Mouse (Mus musculus) kidney, embryonic 14.5 days (tissue): ENCODE results near the gene Tmem164. TPM values are rescaled to one million over a fixed set of nuclear protein-coding genes. Genes with fewer than 3 reads are reported as not detected.

Source experiments
- ATAC-seq: fragments of 200-750 bp; cut with Nextera tagmentation; 2 replicates; pipeline ENCODE4 v1.8.0; 2017; ENCODE audit warnings: moderate number of reproducible peaks, mild to moderate bottlenecking, moderate TSS enrichment, moderate library complexity; ENCODE audit not compliant: low FRiP score, low TSS enrichment
- H3K27ac ChIP-seq: fragments of 300-500 bp; sonication (generic); 2 replicates; pipeline ENCODE4 v1.5.1; 2014; ENCODE audit warnings: low read depth, mild to moderate bottlenecking, low read length, moderate library complexity, mixed read lengths
- H3K27me3 ChIP-seq: fragments of 300-500 bp; sonication (generic); 2 replicates; pipeline ENCODE4 v1.6.1; 2014; ENCODE audit warnings: mild to moderate bottlenecking, low read length; ENCODE audit not compliant: control insufficient read depth, insufficient read depth
- H3K36me3 ChIP-seq: fragments of 300-500 bp; sonication (generic); 2 replicates; pipeline ENCODE4 v1.6.1; 2014; ENCODE audit warnings: low read length, mixed read lengths; ENCODE audit not compliant: control insufficient read depth, insufficient read depth
- H3K4me1 ChIP-seq: fragments of 300-500 bp; sonication (generic); 2 replicates; pipeline ENCODE4 v1.6.1; 2014; ENCODE audit warnings: low read length, mixed read lengths; ENCODE audit not compliant: control insufficient read depth, insufficient read depth
- H3K4me2 ChIP-seq: fragments of 300-500 bp; sonication (generic); replicated peaks from 2 replicates; pipeline ENCODE4 v1.6.1; 2014; ENCODE audit warnings: low read depth, mild to moderate bottlenecking, low read length
- H3K4me3 ChIP-seq: fragments of 300-500 bp; sonication (generic); 2 replicates; pipeline ENCODE4 v1.5.1; 2014; ENCODE audit warnings: mild to moderate bottlenecking, low read length
- H3K9ac ChIP-seq: fragments of 300-500 bp; sonication (generic); 2 replicates; pipeline ENCODE4 v1.6.1; 2014; ENCODE audit warnings: low read depth, mild to moderate bottlenecking, low read length, moderate library complexity
- H3K9me3 ChIP-seq: fragments of 300-500 bp; sonication (generic); 2 replicates; pipeline ENCODE4 v1.6.1; 2016; ENCODE audit warnings: low read length; ENCODE audit not compliant: control insufficient read depth
- WGBS: fragments of 180-500 bp; shearing (Covaris S2); extraction: QIAGEN DNeasy Blood & Tissue Kit; methylation state at CpG from one replicate; pipeline ENCODE4 v1.1.7; 2014; 5-methylcytosine and 5-hydroxymethylcytosine counted together
- polyA plus RNA-seq: library from polyadenylated mRNA; unstranded; fragments of >200 nt; fragmentation: Nextera tagmentation; extraction: Ambion mirVana; gene quantifications from 2 replicates; pipeline ENCODE4 v1.2.1, GENCODE M21; 2014

The Tmem164 gene
- polyA plus RNA-seq, 1 experiment from 2014 or later = 34.5 TPM

DNA sequence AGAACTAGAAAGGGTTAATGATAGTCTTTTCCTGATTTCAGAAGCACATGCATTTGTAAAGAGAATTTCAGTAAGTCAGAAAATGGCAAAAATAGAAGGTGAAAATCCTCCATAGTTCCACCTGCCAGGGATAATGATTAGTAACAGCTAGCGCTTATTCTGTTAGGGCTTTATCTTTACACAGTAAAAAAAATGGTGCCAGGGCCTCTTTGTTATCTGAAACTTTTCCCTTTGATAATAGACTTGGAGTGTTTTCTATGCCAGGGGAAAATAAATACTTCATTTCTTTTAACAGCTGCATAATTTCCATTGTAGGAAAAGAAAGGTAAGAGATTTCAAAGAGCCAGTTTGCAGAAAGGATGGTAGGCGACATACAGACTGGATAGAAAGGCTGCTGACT lies 43.0 kb downstream of the Tmem164 start:
- no peak for ATAC-seq
- H3K36me3 ChIP-seq = no peaks in the 10 kb centered on the region; the same call in 1 of the 2 replicates
- H3K9ac ChIP-seq = no peak overlapping the region
- no peak overlapping the region for H3K27ac ChIP-seq
- no peaks in the 10 kb centered on the region for H3K9me3 ChIP-seq
- 83% methylated on average over 2 of the region's 2 CpGs for WGBS
- H3K4me3 ChIP-seq = no peak overlapping the region
- H3K4me1 ChIP-seq = 0 out of 2 replicates have a peak, but pooled peaks cover 4% of the 10 kb centered on the region
- H3K27me3 ChIP-seq = no peaks in the 10 kb centered on the region
- H3K4me2 ChIP-seq = no peak overlapping the region

DNA sequence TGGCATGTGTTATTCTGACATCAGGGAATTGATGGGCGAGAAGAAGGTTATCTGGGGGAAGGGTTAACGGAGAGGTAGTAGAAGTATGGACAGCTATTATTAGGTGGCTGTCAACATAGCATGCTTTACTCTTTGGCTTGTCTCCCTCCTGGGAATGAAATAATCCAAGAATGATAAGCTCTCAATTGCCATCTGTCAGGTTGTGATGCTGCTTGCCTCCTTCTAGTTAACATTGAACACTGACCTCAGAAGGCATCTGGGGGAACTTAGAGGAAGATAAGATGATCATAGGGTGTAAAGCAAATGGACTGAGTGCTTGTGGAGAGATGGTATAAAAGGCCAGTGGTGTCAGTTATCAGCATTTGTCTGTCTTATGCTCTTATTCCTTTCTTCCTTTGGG lies 44.4 kb downstream of the Tmem164 start:
- Histone ChIP-seq H3K36me3 (no peaks in the 10 kb centered on the region; the same call in 1 of the 2 replicates), H3K4me2 (no peak overlapping the region), H3K4me1 (0 out of 2 replicates have a peak, but pooled peaks cover 4% of the 10 kb centered on the region), H3K9ac (no peak overlapping the region), H3K27ac (no peak overlapping the region), H3K27me3 (no peaks in the 10 kb centered on the region), H3K4me3 (no peak overlapping the region), H3K9me3 (no peaks in the 10 kb centered on the region)
- WGBS = 90% methylated on average over 2 of the region's 2 CpGs
- ATAC-seq = no peak

DNA sequence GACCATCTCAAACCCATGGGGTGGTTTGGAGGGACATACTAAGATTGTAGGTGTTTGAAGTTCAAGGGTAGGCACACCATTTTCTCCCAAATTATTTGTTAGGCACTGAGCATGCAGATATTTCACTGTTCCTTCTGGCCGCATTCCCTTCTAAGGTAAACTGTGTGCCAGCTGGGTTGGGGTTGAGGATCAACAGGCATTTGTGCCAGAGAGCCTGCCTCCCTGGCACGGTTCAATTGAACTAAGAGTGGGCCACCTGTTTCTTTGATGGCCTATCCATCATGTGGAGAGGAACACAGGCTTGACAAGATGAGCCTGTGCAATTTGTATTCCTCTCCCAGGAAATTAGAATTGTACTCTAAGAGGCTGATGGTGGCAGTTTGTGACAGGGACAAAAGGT lies 45.1 kb downstream of the Tmem164 start:
- Histone ChIP-seq H3K4me2 (no peak overlapping the region), H3K4me3 (no peak overlapping the region), H3K9ac (no peak overlapping the region), H3K27ac (no peak overlapping the region), H3K4me1 (0 out of 2 replicates have a peak, but pooled peaks cover 4% of the 10 kb centered on the region), H3K36me3 (no peaks in the 10 kb centered on the region; the same call in 1 of the 2 replicates), H3K27me3 (no peaks in the 10 kb centered on the region), H3K9me3 (no peaks in the 10 kb centered on the region)
- ATAC-seq = no peak
- whole genome bisulfite sequencing = 67% methylated on average over 2 of the region's 2 CpGs

DNA sequence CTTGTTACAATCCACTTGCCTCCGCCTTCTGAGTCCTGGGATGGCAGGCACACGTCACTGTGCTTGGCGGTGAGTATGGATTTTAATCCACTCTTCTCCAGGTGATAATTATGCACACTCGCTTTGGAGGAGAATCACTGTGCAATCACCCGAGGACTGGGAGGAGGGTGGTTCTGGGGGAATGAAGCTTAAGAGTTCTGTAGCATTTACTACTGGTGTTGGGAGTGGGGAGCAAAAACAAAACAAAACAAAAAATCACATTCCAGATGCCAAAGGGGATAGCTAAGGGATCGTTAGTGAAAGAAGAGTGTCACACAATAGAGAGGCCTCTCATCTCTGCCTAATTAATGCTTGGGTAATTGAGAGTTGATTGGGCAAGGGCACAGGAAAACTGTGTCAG lies 46.6 kb downstream of the Tmem164 start:
- no peak overlapping the region for H3K4me2 ChIP-seq
- no peaks in the 10 kb centered on the region for H3K9me3 ChIP-seq
- no peak overlapping the region for H3K27ac ChIP-seq
- WGBS = 75% methylated on average over 6 of the region's 6 CpGs
- H3K27me3 ChIP-seq = no peaks in the 10 kb centered on the region
- H3K9ac ChIP-seq = no peak overlapping the region
- no peak overlapping the region for H3K4me3 ChIP-seq
- 0 out of 2 replicates have a peak, but pooled peaks cover 4% of the 10 kb centered on the region for H3K4me1 ChIP-seq
- ATAC-seq = no peak
- H3K36me3 ChIP-seq = no peaks in the 10 kb centered on the region; the same call in 1 of the 2 replicates

DNA sequence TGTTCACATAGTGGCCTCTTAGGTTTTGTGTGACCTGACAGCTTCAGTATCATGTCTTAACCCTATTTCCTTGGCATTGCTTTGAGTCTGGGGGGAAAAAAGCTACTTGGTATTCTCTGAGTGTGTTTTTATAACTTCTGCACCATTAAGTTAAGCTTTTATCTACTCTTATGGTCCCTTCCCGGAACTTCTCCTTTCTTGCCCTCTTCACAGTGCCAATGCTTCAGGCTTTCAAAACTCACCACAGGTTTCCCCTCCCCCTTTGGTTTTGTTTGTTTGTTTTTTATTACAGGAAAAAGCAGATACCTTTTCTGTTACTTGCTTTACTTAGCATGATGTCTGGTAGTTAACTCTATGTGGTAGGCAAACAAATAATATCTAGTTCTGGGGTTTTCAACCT lies 47.8 kb downstream of the Tmem164 start:
- H3K9ac ChIP-seq = no peak overlapping the region
- no peak overlapping the region for H3K27ac ChIP-seq
- no peaks in the 10 kb centered on the region for H3K9me3 ChIP-seq
- H3K27me3 ChIP-seq = no peaks in the 10 kb centered on the region
- no peak overlapping the region for H3K4me3 ChIP-seq
- H3K4me2 ChIP-seq = no peak overlapping the region
- H3K4me1 ChIP-seq = 0 out of 2 replicates have a peak, but pooled peaks cover 4% of the 10 kb centered on the region
- WGBS = 70% methylated on average over 1 of the region's 1 CpGs
- no peaks in the 10 kb centered on the region; the same call in 1 of the 2 replicates for H3K36me3 ChIP-seq
- no peak for ATAC-seq

DNA sequence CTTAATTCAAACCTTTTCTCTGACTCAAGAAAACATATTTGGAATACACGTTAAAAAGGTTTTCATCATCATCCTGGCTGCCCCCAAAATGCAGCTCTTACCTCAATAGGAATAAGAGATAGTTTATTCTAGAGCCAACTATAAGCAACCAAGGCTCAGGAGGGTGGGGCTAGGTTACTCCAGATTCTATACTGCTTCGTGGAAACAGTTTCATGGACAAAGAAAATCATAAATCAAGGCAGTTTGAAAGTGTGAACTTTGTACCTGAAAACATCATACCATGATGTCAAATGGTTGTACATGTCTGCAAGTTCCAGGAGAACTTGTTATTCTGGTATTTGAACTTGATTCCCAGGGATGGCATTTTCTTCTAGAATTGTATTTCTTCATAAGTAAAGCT lies 48.3 kb downstream of the Tmem164 start:
- Histone ChIP-seq H3K4me1 (0 out of 2 replicates have a peak, but pooled peaks cover 4% of the 10 kb centered on the region), H3K4me2 (no peak overlapping the region), H3K36me3 (no peaks in the 10 kb centered on the region; the same call in 1 of the 2 replicates), H3K4me3 (no peak overlapping the region), H3K9ac (no peak overlapping the region), H3K27me3 (no peaks in the 10 kb centered on the region), H3K9me3 (no peaks in the 10 kb centered on the region), H3K27ac (no peak overlapping the region)
- WGBS = 53% methylated on average over 2 of the region's 2 CpGs
- no peak for ATAC-seq

DNA sequence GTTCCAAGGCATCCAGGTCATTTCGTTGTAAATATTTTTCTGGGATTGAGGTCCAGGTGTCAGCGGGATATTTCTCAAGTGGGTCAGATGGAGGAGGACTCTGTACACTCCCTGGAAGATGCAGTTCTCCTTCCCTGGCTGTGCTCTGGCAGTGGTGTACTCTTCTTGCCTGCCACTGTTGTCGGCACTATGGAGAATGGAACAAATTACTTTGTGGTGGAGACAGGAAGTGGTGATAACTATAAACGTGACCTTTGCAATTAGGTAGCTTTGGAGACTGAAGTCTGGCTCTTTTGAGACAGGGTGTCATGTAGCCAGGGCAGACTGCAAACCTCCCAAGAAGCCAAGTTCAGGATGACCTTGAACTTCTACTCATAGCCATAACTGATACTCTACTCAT lies 55.9 kb downstream of the Tmem164 start:
- no peak for ATAC-seq
- Histone ChIP-seq H3K4me2 (no peak overlapping the region), H3K9me3 (no peaks in the 10 kb centered on the region), H3K4me3 (no peak overlapping the region), H3K4me1 (no peaks in the 10 kb centered on the region), H3K9ac (no peak overlapping the region), H3K36me3 (no peaks in the 10 kb centered on the region; the same call in 1 of the 2 replicates), H3K27me3 (no peaks in the 10 kb centered on the region), H3K27ac (no peak overlapping the region)
- WGBS = 73% methylated on average over 4 of the region's 4 CpGs

DNA sequence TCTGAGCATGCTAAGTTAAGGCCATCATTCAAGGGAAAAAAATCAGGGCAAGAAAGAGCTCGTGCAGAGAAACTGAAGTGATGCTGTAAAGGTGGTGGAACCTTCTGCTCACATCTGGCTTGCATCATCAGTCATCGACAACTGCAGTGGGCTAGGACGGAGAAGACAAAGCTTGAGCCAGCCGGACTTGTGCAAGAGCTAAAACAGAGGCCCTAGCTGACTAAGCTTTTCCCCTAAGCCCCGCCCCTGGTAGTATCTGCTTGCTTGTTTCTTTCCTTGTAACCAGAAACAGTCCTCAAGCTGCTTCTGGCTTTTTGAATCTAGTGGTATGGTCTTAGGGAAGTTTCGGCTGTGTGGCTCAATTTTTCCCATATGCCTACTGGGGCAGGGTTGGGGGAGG lies 56.5 kb downstream of the Tmem164 start:
- no peak overlapping the region for H3K4me3 ChIP-seq
- no peaks in the 10 kb centered on the region for H3K4me1 ChIP-seq
- no peak for ATAC-seq
- WGBS = 79% methylated on average over 6 of the region's 6 CpGs
- no peak overlapping the region for H3K9ac ChIP-seq
- H3K27me3 ChIP-seq = no peaks in the 10 kb centered on the region
- H3K36me3 ChIP-seq = no peaks in the 10 kb centered on the region; the same call in 1 of the 2 replicates
- H3K4me2 ChIP-seq = no peak overlapping the region
- no peaks in the 10 kb centered on the region for H3K9me3 ChIP-seq
- no peak overlapping the region for H3K27ac ChIP-seq

DNA sequence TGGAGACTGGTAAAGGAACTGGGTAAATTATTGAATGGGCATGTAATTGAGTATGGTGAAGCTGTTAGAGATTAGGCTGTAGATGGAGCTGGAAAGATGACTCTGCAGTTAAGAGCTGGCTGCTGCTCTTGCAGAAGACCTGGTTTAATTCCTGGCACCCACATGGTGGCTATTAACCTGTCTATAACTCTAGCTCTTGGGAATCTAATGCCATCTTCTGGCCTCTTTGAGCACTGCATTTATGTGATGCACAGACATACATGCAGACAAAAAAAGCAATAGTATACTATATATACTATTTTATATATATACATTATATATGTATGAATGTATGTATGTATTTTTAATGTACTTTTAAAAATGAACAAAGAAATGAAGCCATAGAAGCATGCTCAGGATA lies 66.2 kb downstream of the Tmem164 start:
- ATAC-seq = no peak
- H3K36me3 ChIP-seq = no peaks in the 10 kb centered on the region
- no peak overlapping the region for H3K4me2 ChIP-seq
- H3K9ac ChIP-seq = no peak overlapping the region
- H3K4me3 ChIP-seq = no peak overlapping the region
- H3K27ac ChIP-seq = no peak overlapping the region
- H3K9me3 ChIP-seq = no peaks in the 10 kb centered on the region
- no peaks in the 10 kb centered on the region for H3K4me1 ChIP-seq
- H3K27me3 ChIP-seq = no peaks in the 10 kb centered on the region
